Mouse (Mus musculus) 3T3-L1 (cell line): ENCODE data around the gene Smc1b.

Experiments used
- DNase-seq: peaks from one replicate; pipeline ENCODE4 v3.0.0-alpha.2; 2015; ENCODE audit warnings: low read depth, low spot score

Smc1b gene

DNA sequence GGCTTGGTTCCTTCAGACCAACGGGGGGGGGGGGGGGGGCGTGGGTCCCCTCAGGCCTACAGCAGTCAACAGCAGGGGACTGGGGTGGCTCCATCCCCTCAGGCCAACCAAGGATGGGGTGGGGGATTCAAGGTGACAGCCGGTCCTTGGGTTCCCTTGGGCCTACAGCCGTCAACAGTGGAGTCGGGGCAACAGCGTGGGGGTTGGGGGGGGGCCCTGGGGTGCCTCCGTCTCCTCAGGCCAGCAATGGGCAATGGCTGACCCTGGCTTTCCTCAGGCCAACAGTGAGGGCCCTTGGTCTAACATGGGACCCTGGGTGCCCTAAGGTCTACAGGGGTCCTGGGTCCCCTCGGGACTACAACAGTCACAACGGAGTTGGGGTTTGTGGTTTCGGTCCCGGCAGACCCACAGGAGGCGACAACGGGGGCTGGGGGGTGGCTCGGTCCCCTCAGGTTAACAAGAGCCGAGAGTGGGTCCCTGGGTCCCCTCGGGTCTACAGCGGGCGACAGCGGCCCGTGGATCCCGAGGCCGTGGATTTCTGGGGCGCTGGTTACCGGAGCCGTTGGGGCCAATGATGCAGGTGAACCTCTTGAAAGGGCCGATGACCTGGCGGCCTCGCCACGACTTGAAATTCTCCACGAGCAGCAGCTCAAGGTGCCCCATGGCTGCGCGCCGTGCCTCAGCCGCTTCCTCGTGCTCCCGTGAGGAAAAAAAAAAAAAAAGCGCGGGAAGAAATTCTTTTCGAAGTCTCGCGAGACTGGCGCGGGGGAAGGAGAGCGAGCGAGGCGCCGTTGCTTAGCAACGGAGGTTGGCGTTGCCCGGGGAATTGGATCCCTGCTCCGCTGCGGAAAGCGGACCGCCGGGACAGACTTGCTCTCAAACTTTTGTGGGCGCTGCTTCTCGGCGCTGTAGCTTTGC lies at the start of gene Smc1b, which contains the start of gene Ribc2:
Gene Smc1b, minus strand, starts transcription at position 690 of the 918 bp plus-strand sequence.
Gene Ribc2, plus strand, starts transcription at position 804 of the 918 bp plus-strand sequence.
- no peak for DNase-seq

DNA sequence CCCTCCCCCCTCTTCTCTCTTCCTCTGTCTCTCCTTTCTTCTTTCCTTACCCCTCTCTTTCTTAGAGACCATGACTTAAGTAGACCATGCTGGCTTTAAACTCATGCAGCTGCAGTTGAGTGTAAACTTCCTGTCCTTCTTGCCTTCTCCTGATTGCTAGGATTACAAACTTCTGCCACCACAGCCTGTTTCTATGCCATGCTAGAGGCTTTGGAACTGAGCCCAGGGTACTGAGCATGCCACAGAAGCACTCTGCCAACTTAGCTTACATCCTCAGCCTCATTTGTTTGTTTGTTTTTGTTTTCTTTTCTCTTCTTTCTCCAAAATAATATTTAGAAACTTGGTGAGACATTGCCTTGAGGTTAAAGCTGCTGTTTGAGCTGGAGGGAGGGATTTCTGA lies 48.6 kb upstream of the Smc1b start:
- no peak for DNase-seq

DNA sequence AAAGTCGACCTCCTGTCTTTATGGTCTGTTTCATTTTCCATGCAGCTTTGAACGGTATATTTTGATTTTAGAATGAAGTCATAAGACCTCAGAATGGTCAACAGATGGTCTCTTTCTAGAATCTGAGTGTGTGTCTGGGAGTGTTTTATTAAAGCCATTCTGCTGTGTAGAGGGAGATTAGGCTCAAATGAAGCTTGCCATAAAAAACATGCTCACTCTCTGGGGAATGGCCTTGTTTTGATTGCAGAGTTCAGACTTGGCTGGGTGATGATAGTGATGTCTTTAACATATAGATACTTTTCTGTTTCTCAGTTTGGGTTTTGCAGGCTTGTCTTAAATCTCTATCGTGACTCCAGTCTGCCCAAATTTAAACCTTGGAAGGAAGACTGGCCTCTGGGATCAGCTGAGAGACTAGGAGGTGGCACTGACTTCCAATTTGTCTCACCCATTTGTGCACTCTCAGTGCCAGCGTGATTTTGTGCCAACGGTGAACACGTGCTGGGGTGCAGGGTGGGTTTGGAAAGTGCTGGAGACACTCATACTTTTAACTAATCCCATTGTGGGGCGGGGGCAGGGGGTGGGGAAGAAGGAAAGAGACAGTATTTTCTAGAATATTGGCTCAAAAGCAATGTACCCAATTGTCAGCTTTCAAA lies 47.9 kb upstream of the Smc1b start:
- DNase-seq: no peak

DNA sequence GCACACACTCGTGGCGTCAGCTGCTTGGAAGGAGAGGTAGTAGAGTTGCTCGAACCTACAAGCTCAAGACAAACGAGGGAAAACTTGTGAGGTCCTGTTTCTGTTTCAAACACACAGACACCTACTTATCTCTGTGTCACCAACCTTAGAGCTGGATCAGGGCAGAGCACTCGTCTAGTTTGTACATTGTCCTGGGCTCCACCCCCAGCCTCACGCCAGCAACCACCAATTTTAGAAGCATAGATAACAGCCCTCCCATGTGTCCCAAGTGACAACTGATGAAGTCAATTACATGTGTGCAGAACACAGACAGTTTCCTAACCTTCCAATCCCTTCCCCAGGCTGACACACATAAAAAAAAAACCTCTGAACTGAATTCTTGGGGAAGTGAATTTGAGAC lies 46.4 kb upstream of the Smc1b start:
- DNase-seq: no peak

DNA sequence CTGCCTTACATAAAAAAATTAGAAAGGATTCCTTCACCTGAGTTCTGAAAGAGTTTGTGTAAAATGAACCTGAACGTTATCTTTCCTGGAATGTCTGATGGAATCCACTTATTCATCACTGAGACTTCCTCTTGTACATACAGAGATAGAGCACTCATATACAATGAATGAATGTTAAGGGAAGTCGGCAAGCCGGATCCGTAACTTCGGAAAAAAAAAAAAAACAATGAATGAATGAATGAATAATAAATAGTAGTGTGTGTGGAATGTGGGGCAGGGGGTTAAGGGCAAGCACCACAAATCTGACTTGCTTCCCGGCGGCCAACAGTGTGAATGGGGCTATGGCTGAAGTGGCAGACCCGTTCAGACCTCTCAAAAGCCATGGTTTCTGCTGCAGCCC lies 45.8 kb upstream of the Smc1b start:
- DNase-seq: peak; percentile 87

DNA sequence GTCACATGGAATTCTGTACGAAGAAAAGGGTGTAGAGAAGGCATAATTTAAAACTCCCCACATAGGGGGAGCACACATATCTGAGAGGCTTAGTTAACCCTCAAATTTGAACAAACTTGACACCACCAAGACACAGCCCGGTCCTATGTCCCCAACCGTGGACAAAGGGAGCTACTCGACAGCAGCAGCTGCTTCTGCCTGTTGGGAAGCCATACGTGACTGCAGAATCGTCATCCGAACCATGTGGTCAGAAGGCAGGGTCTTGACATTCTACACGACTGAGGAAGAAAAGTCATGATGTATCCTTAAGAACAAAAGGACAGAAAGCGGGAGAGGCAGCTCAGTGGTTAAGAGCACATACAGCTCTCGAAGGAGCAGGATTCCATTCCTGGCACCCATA lies 42.3 kb upstream of the Smc1b start:
- DNase-seq: no peak

DNA sequence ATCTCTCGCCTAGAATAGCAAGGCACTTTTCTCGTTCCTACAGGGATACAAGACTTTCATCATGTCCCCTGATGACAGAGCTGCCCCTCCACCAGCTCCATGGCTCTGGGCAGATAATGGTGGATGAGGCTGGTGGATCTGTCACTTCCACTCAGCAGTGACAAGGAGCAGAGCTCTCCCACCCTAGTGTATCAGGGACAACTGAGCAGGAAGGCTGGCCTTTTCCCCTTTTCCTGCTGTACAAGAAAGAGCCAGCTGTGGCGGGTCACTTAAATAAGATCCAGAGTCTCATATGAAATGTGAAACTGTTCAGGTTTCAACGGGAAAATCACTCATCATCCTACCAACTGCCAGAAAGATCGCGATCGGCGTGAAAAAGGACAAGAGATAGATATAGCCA lies 41.7 kb upstream of the Smc1b start:
- no peak for DNase-seq

DNA sequence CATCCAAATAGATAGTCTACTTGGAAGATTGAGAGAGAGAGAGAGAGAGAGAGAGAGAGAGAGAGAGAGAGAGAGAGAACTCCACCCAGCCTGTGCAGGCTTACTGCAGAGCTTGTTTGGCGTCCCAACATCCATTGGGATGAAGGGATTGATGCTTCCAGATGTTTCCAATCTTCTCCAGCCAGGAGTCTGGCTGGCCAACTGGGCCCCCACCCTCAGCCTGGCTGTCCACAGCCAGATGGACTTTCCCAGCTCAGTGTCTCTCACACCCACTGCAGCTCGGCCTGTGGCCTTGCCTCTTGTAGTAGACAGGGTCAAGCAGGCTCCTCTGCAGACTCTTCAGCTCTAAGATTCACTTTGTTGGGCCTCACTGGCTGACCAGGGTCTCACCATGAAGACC lies 40.3 kb upstream of the Smc1b start:
- DNase-seq: peak; percentile 38

DNA sequence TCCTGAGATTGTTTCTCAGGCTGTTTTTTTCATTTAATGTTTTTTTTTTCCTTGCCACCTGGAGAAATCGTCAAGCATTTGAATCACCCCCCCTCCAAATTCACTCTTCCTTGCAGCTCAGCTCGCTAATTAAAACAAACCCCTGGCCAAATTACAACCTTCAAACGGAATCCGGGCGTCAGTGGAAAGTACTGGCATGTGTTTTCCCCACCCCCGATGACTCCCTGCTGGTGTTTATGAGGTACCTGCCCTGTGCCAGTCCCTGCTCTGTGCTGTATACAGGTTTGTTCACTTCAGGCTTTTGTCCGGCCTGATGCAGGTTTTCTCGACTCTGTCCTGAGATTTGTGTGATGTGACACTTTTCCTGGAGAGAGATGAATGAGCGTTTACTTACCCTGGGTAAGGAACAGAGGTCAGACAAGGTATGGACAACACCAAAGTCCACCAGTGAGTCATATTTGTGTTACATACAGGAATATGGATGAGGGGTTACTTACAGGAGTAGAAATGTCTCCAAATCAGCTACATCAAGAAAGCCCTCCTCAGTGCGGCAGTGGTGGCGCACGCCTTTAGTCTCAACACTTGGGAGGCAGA lies 35.4 kb upstream of the Smc1b start:
- DNase-seq: no peak

DNA sequence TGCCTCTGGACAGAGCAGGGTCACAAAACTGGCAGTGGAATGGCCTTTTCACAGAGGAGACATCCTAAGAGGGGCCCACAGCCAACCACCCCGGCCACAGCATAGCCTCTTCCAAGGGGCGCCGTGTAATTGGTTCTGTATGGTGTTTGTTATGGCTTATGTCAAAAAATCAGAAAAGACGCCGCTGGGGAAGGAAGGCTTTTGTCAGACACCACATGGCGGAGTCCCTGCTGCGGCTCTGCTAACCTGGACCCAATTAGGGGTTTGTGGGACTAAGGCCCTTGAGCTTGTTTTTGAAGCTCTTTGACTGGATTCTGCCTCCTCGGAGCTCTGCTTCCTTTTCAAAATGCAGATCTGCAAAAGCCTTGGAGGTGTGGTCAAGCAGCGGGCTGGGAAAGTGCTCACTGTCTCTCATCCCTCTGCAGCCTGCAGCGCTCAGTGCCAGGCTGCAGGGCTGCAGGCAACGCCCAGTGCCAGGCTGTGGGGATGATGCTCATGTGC lies 34.7 kb upstream of the Smc1b start:
- peak; percentile 24 for DNase-seq

DNA sequence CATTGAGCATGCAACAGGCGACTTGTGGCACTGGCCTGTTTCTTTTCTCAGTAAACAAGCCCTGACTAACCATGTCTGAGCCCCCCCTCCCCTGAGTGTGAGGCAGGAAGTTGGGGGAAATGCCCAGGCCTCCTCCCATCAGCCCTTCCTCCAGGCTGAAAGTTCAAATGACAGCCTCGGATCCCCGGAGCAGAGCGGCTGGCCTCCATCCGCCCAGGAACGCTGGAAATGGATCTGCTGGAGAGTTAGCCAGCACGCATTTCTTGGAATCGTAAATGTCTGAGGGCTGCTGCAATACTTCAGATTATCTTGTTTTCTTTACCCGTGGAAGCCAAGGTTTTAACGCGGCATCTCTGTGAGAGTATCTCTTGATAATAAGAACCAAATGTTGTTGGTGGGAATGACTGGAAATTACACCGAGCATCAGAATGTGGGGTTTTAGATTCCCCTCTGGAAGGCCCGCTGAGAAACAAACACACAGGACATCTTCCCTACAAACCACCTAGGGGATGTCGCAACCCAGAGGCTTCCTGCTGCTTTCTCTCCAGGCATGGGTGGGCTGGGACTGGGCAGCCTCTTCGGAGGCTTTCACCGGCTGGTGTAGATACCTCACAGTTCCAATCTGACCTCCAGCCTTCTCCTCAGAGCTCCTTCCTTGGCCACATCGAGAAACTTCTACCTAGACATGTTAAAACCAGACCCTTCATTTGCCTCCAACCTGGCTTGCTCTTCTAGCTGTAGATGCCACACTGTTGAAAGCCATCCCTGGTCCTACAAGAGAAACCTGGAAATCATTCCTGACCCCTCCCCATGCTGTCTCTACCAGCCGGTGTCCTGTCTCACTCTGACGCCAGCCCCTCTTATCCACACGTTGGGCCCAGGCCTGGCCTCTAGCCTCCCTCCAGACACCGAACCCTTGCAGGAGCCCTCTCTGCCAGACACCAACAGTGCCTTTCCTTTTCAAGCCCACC lies 31.2 kb upstream of the Smc1b start:
- DNase-seq: peak; percentile 31

DNA sequence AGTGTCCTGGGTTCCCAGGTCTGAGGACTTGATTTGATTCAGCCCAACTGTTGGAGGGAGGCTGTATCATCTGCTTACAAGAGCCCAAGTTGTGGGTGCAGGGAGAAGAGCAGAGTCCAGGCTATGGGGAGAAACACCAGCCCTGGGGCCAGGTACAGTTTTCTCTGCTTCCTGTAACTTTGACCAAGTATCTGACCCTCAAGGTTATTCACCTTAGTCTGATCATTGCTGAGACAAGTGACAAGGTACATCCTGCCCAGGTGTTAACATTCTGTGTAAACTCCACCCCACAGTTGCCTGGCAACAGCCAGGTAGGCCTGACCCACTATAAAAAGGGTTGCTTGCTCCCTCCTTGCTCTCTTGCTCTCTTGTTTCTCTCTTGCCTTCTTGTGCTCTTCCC lies 29.7 kb upstream of the Smc1b start:
- DNase-seq: no peak

DNA sequence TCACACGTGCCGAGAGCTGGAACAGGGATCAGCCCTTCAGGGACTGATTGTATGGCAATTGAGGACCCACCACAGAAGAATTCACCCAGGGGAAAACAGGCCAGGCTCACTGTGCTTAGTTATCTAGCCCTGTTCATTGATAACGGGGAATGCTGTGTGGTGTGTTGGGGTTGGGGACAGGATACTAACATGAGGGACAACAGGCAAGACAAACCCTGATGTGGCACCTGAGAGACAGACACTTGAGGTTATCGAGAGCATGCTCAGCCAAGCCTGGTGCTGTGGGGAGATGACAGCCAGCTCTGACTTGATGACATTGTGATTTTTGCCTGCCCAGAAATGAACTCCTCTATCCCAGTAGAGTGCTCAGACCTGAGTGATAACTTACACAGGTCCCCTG lies 24.4 kb upstream of the Smc1b start:
- DNase-seq: no peak

DNA sequence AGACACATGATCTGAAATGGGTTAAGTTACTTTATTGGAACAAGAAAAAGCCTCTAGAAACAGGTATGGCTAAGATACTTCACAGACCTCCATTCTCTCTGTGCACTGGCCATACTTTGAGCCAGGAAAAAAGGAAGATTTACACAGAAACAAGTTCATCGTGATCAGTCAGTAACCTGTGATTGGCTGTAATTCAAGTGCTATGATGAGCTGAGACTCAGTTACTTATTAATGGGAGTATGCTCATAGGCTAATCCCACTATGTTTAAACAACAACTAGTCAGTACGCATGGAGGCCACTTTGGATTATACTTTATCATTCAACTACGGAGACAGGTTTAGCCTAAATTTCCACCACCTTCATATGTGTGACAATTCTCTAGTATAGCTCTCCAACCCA lies 22.3 kb upstream of the Smc1b start:
- DNase-seq: no peak

DNA sequence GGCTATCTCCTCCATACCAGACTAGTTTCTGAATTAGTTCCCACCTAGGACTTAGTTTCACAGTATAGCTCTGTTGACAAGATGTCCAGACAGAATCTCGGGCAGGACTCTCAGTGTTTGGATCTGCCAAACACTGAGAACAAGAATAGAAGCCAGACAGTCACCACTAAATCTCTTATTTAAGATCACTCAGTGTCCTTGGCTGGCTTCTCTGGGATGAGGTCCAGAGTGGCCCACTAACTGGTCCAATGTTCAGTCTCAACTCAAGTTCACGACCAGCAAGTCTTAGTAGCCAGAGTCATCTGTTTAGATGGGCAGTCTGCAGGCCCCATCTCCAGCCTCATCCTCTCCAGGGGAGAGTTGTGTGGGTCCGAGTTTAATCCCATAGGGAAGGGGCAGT lies 20.8 kb upstream of the Smc1b start:
- DNase-seq: no peak

DNA sequence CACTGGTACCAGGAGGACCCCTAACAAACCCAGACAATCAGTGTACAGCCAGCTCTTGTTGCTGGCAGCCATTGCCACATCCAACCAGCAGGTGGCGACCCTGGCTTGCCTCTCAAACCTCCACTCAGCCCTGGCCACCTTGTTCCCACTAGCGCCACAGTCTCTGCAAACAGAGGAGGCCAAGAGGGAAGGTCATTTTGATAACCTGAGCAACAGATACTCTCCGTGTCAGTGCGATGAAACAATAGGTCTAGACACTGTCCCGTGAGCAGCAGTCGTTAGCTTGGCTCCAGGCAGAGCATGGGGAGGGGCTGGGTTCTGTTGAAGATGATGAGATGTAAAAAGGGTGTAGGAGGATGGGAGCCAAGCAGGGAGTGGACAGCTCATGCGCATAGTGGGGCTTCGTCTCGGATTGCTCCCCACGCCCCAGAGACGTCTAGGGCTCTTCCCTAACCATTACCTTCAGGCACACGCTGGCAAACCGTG lies 19.7 kb upstream of the Smc1b start:
- DNase-seq: peak; percentile 77

DNA sequence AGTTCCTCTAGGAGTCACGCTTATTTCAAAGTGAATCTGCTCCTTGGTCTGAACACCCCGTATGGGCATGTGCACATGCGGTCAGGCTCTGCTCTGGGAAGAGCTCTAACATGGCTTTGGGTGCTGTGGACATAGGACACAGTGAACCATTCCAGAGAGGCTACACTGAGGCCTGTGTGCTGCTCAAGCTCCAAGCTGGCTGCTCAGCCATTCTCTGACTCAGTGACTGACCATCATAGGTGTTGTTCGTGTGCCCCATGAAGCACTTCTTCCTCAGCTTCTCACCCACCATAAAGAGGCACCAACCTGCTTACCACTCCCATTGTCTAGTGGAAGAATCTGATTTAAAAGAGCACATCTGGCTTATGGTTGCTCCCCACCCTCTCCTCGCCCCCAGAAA lies 12.5 kb upstream of the Smc1b start:
- DNase-seq: no peak

DNA sequence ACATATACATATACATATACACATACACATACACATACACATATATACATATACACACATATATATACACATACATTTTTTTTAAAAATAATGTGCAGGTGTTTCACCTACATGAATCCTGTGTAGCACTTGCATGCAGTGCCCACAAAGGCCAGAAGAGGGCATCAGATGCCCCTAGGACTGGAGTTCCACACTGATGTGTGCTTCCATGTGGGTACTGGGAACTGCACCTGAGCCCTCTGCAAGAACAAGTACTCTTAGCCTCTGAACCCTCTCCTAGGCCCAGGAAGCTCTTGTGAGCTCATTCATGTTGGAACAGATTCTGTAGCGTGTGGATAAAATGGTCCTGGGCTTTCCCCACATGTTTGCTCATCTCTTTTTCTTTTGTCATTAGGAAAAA lies 12.0 kb upstream of the Smc1b start:
- DNase-seq: no peak

DNA sequence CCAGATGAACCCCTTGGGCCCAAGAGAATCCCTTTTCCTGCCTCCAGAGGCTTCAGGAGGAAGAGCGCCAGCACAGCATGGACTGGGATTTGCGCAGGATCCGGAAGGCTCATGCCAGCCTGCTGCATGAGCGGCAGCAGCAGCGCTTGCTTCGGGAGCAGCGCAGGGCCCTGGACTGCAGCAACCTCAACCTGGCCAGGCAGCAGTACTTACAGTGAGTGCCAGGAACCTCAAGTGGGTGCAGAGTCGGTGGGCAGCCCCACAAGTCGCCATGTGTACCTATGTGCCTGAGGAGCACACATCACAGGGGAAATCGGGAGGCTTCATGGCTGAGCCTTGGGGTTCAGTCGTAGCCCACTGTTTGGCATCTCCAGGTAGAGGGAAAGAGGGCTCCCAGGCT lies 11.4 kb upstream of the Smc1b start:
- no peak for DNase-seq

DNA sequence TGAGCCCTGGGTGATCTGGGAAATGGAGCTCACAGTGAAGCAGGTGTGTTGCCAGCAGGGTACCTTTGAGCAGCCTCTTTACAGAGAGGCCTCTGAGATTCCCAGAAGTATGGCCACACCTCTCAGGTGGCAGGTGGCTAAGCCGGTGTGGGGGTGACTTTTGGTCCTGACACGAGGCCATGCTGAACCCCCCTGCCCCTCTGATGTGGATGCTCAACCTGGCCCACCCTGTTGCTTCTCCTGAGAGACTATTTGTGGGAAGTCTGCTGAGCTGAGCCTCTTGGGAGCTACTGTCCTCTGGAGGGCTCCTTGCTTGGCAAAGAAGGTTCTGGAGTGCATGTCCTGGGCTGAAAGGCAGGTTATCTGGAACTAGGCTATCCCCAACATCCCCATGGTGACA lies 10.7 kb upstream of the Smc1b start:
- DNase-seq: no peak

DNA sequence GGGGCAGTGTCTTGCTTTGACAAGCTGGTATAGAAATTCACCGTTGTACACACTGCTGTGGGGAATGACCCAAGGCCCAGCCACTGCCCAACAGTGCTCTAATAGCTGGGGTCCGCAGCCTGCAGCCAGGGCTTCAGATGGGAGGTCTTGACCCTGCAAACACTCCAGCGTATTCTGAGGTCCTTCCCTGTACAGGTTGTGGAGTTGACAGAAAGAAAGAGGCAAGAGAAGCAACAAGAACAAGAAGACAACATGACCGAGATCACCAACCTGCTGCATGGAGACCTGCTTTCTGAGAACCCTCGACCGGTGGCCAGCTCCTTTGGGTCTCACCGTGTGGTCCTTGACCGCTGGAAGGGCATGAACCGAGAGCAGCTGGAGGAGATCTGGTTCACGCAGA lies 9.5 kb upstream of the Smc1b start:
- DNase-seq: no peak
